Mouse (Mus musculus): ENCODE data around the gene F5. TPM values are rescaled to one million over a fixed set of nuclear protein-coding genes. Genes with fewer than 3 reads are reported as not detected.

F5 gene
- total and polyA plus RNA-seq, 2 experiments from 2014 or later, result 0.05 TPM; not detected in 1

GRCm38 (mm10) chr1:164130013-164130412 is 21.6 kb upstream of the F5 start:
- Histone ChIP-seq H3K9me3 (replicated peaks; ENCODE audit: control insufficient read depth, low read length) (no peaks in the 10 kb centered on the region), H3K27ac (ENCODE audit: low read depth) (no peak overlapping the region)
- 77% methylated on average over 3 of the region's 3 CpGs for WGBS

GRCm38 (mm10) chr1:164132609-164133008 is 19.0 kb upstream of the F5 start:
- ATAC-seq (ENCODE audit: insufficient read depth, low read depth), result no peak
- H3K9me3 ChIP-seq (replicated peaks; ENCODE audit: control insufficient read depth, low read length), result no peaks in the 10 kb centered on the region
- no peaks in the 10 kb centered on the region for H3K36me3 ChIP-seq (replicated peaks; ENCODE audit: control insufficient read depth, insufficient read depth, low read length)
- no peaks in the 10 kb centered on the region for H3K27me3 ChIP-seq (ENCODE audit: control insufficient read depth, insufficient read depth, low read length)
- H3K9ac ChIP-seq (replicated peaks; ENCODE audit: low read depth, low read length), result no peak overlapping the region
- H3K4me2 ChIP-seq (ENCODE audit: low read depth, low read length), result no peak overlapping the region
- peaks cover 5% of the 10 kb centered on the region; the same call in 1 of the 2 replicates for H3K4me1 ChIP-seq (ENCODE audit: control insufficient read depth, insufficient read depth)
- DNase-seq (ENCODE audit: low spot score), result no peak
- H3K27ac ChIP-seq (ENCODE audit: low read depth), result no peak overlapping the region
- 53% methylated on average over 1 of the region's 1 CpGs for WGBS
- no peak for TF ChIP-seq CTCF (IDR thresholded peaks at IDR 0.05; ENCODE audit: low read depth)
- TF ChIP-seq EP300 (IDR thresholded peaks at IDR 0.05; ENCODE audit: low read depth), result no peak
- H3K4me3 ChIP-seq (ENCODE audit: low read depth, low read length), result no peak overlapping the region

More at GRCm38 (mm10) chr1:164130013-164130412, 21.6 kb upstream of the F5 start:
- TF ChIP-seq CTCF (IDR thresholded peaks at IDR 0.05; ENCODE audit: low read depth) (no peak), EP300 (IDR thresholded peaks at IDR 0.05; ENCODE audit: low read depth) (no peak)
- Histone ChIP-seq H3K36me3 (replicated peaks; ENCODE audit: control insufficient read depth, insufficient read depth, low read length) (no peaks in the 10 kb centered on the region), H3K4me3 (ENCODE audit: low read depth, low read length) (no peak overlapping the region), H3K4me1 (ENCODE audit: control insufficient read depth, insufficient read depth) (no peaks in the 10 kb centered on the region), H3K9ac (replicated peaks; ENCODE audit: low read depth, low read length) (no peak overlapping the region), H3K4me2 (ENCODE audit: low read depth, low read length) (no peak overlapping the region), H3K27me3 (ENCODE audit: control insufficient read depth, insufficient read depth, low read length) (no peaks in the 10 kb centered on the region)
- ATAC-seq (ENCODE audit: insufficient read depth, low read depth) (no peak), DNase-seq (ENCODE audit: low spot score) (no peak)

GRCm38 (mm10) chr1:164134101-164134500 is 17.5 kb upstream of the F5 start:
- H3K4me3 ChIP-seq (ENCODE audit: low read depth, low read length), result no peak overlapping the region
- ATAC-seq (ENCODE audit: insufficient read depth, low read depth) (no peak), DNase-seq (ENCODE audit: low spot score) (no peak)

GRCm38 (mm10) chr1:164135360-164135759 is 16.3 kb upstream of the F5 start:
- no peaks in the 10 kb centered on the region for H3K36me3 ChIP-seq (replicated peaks; ENCODE audit: control insufficient read depth, insufficient read depth, low read length)
- no peak overlapping the region for H3K27ac ChIP-seq (ENCODE audit: low read depth)
- no peak for DNase-seq (ENCODE audit: low spot score)
- no peaks in the 10 kb centered on the region for H3K27me3 ChIP-seq (ENCODE audit: control insufficient read depth, insufficient read depth, low read length)
- no peak overlapping the region for H3K4me2 ChIP-seq (ENCODE audit: low read depth, low read length)
- no peak overlapping the region for H3K9ac ChIP-seq (replicated peaks; ENCODE audit: low read depth, low read length)
- no peak for TF ChIP-seq EP300 (IDR thresholded peaks at IDR 0.05; ENCODE audit: low read depth)
- no peak for TF ChIP-seq CTCF (IDR thresholded peaks at IDR 0.05; ENCODE audit: low read depth)
- peaks cover 5% of the 10 kb centered on the region; the same call in 1 of the 2 replicates for H3K4me1 ChIP-seq (ENCODE audit: control insufficient read depth, insufficient read depth)
- no peak overlapping the region for H3K4me3 ChIP-seq (ENCODE audit: low read depth, low read length)
- 25% methylated on average over 5 of the region's 5 CpGs for WGBS
- peak; percentile 27; the same call in 1 of the 2 replicates for ATAC-seq (ENCODE audit: insufficient read depth, low read depth)
- no peaks in the 10 kb centered on the region for H3K9me3 ChIP-seq (replicated peaks; ENCODE audit: control insufficient read depth, low read length)

More at GRCm38 (mm10) chr1:164134101-164134500, 17.5 kb upstream of the F5 start:
- no peak overlapping the region for H3K9ac ChIP-seq (replicated peaks; ENCODE audit: low read depth, low read length)
- no peak overlapping the region for H3K27ac ChIP-seq (ENCODE audit: low read depth)
- WGBS, result 54% methylated on average over 6 of the region's 6 CpGs
- no peak for TF ChIP-seq EP300 (IDR thresholded peaks at IDR 0.05; ENCODE audit: low read depth)
- no peak for TF ChIP-seq CTCF (IDR thresholded peaks at IDR 0.05; ENCODE audit: low read depth)
- no peaks in the 10 kb centered on the region for H3K27me3 ChIP-seq (ENCODE audit: control insufficient read depth, insufficient read depth, low read length)
- peaks cover 5% of the 10 kb centered on the region; the same call in 1 of the 2 replicates for H3K4me1 ChIP-seq (ENCODE audit: control insufficient read depth, insufficient read depth)
- no peak overlapping the region for H3K4me2 ChIP-seq (ENCODE audit: low read depth, low read length)
- no peaks in the 10 kb centered on the region for H3K9me3 ChIP-seq (replicated peaks; ENCODE audit: control insufficient read depth, low read length)
- no peaks in the 10 kb centered on the region for H3K36me3 ChIP-seq (replicated peaks; ENCODE audit: control insufficient read depth, insufficient read depth, low read length)

GRCm38 (mm10) chr1:164135960-164136359 is 15.7 kb upstream of the F5 start:
- no peaks in the 10 kb centered on the region for H3K27me3 ChIP-seq (ENCODE audit: control insufficient read depth, insufficient read depth, low read length)
- WGBS, result 41% methylated on average over 11 of the region's 11 CpGs
- H3K4me1 ChIP-seq (ENCODE audit: control insufficient read depth, insufficient read depth), result peaks cover 5% of the 10 kb centered on the region; the same call in 1 of the 2 replicates
- DNase-seq (ENCODE audit: low spot score), result no peak
- no peak overlapping the region for H3K4me3 ChIP-seq (ENCODE audit: low read depth, low read length)
- no peak overlapping the region for H3K9ac ChIP-seq (replicated peaks; ENCODE audit: low read depth, low read length)
- H3K27ac ChIP-seq (ENCODE audit: low read depth), result no peak overlapping the region
- ATAC-seq (ENCODE audit: insufficient read depth, low read depth), result 0 out of 2 replicates have a peak, but pooled peaks have one; percentile 17
- H3K9me3 ChIP-seq (replicated peaks; ENCODE audit: control insufficient read depth, low read length), result no peaks in the 10 kb centered on the region
- H3K36me3 ChIP-seq (replicated peaks; ENCODE audit: control insufficient read depth, insufficient read depth, low read length), result no peaks in the 10 kb centered on the region
- H3K4me2 ChIP-seq (ENCODE audit: low read depth, low read length), result no peak overlapping the region
- TF ChIP-seq CTCF (IDR thresholded peaks at IDR 0.05; ENCODE audit: low read depth), result no peak
- no peak for TF ChIP-seq EP300 (IDR thresholded peaks at IDR 0.05; ENCODE audit: low read depth)

- TF ChIP-seq CTCF (IDR thresholded peaks at IDR 0.05; ENCODE audit: low read depth) (no peak), EP300 (IDR thresholded peaks at IDR 0.05; ENCODE audit: low read depth) (no peak)
- H3K9ac ChIP-seq (replicated peaks; ENCODE audit: low read depth, low read length), result no peak overlapping the region
- WGBS, result 54% methylated on average over 6 of the region's 6 CpGs
- no peak for ATAC-seq (ENCODE audit: insufficient read depth, low read depth)
- no peak for DNase-seq (ENCODE audit: low spot score)
- H3K4me3 ChIP-seq (ENCODE audit: low read depth, low read length), result no peak overlapping the region
- peaks cover 5% of the 10 kb centered on the region; the same call in 1 of the 2 replicates for H3K4me1 ChIP-seq (ENCODE audit: control insufficient read depth, insufficient read depth)
- H3K36me3 ChIP-seq (replicated peaks; ENCODE audit: control insufficient read depth, insufficient read depth, low read length), result no peaks in the 10 kb centered on the region
- no peaks in the 10 kb centered on the region for H3K27me3 ChIP-seq (ENCODE audit: control insufficient read depth, insufficient read depth, low read length)
- H3K27ac ChIP-seq (ENCODE audit: low read depth), result no peak overlapping the region
- no peak overlapping the region for H3K4me2 ChIP-seq (ENCODE audit: low read depth, low read length)
- no peaks in the 10 kb centered on the region for H3K9me3 ChIP-seq (replicated peaks; ENCODE audit: control insufficient read depth, low read length)
Observed at GRCm38 (mm10) chr1:164136636-164137035, 15.0 kb upstream of the F5 start.
